Mouse (Mus musculus): Measurements from ENCODE around the gene Tenm3. TPM values are rescaled to one million over a fixed set of nuclear protein-coding genes. Genes with fewer than 3 reads are reported as not detected.
A peak's percentile ranks its signal among the peaks of the same experiment; 100 is the strongest.

Tenm3 gene
- polyA plus RNA-seq, 1 experiment from 2014 or later, result 31.6 TPM

GRCm38 (mm10) chr8:48508641-48509599 lies 334.8 kb downstream of the Tenm3 start:
- 70% methylated on average over 29 of the region's 29 CpGs for WGBS
- peaks cover 19% of the 10 kb centered on the region for H3K4me1 ChIP-seq (replicated peaks)
- peaks cover 31% of the 10 kb centered on the region for H3K36me3 ChIP-seq
- no peaks in the 10 kb centered on the region for H3K27me3 ChIP-seq (ENCODE audit: insufficient read depth, poor library complexity, severe bottlenecking)
- DNase-seq (ENCODE audit: low spot score), result peak; percentile 23
- peak overlapping the region; percentile 18; the same call in 1 of the 2 replicates for H3K4me3 ChIP-seq
- H3K9me3 ChIP-seq, result no peaks in the 10 kb centered on the region
- H3K27ac ChIP-seq, result peak overlapping the region; percentile 59

GRCm38 (mm10) chr8:48507719-48508501 lies 335.8 kb downstream of the Tenm3 start:
- H3K4me3 ChIP-seq, result no peak overlapping the region
- H3K36me3 ChIP-seq, result peaks cover 21% of the 10 kb centered on the region
- H3K27me3 ChIP-seq (ENCODE audit: insufficient read depth, poor library complexity, severe bottlenecking), result no peaks in the 10 kb centered on the region
- no peak overlapping the region for H3K27ac ChIP-seq
- peaks cover 19% of the 10 kb centered on the region for H3K4me1 ChIP-seq (replicated peaks)
- 82% methylated on average over 10 of the region's 10 CpGs for WGBS
- DNase-seq (ENCODE audit: low spot score), result no peak
- H3K9me3 ChIP-seq, result no peaks in the 10 kb centered on the region

- Histone ChIP-seq H3K4me1 (replicated peaks) (peaks cover 24% of the 10 kb centered on the region), H3K27ac (no peak overlapping the region), H3K27me3 (ENCODE audit: insufficient read depth, poor library complexity, severe bottlenecking) (no peaks in the 10 kb centered on the region), H3K4me3 (no peak overlapping the region), H3K9me3 (no peaks in the 10 kb centered on the region), H3K36me3 (0 out of 2 replicates have a peak, but pooled peaks cover 3% of the 10 kb centered on the region)
- WGBS, result 79% methylated on average over 5 of the region's 5 CpGs
- peak; percentile 2 for DNase-seq (ENCODE audit: low spot score)
Observed at GRCm38 (mm10) chr8:48492491-48492890, 351.3 kb downstream of the Tenm3 start.

- no peaks in the 10 kb centered on the region for H3K27me3 ChIP-seq (ENCODE audit: insufficient read depth, poor library complexity, severe bottlenecking)
Observed at GRCm38 (mm10) chr8:48490635-48491165, 353.1 kb downstream of the Tenm3 start.

DNA sequence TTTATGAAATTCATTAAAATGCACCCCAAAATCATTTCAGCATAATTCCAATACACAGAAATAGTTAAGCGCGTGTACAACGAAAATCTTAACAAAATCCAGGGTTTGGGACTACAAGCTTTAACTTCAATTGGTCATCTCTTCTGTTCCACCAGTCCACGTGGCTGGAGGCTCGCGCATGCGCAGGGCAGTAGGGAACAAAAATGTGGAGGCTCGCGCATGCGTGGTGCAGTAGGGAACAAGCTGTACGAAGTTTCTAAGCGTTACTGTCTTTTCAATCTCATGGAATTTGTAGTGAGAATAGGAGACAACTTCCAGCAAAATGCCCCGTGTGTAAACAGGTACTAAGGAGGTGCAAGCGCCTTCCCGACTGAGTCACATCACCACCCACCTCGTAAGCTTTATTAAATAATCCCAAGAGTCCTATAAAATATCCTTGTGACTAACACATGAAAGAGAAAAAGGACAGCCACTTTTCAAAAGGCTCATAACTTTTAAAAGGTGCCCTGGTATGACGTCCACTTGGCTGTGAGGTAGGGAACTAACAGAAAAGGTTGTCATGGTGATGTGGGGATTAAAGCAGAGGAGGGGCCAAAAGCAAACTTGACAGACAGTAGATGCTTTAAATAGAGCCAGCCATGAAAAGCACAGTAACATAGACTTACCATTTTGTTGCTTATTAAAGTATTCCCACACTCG lies 353.7 kb downstream of the Tenm3 start:
- peaks cover 26% of the 10 kb centered on the region for H3K4me1 ChIP-seq (replicated peaks)
- no peak for DNase-seq (ENCODE audit: low spot score)
- peaks cover 14% of the 10 kb centered on the region for H3K36me3 ChIP-seq
- H3K27me3 ChIP-seq (ENCODE audit: insufficient read depth, poor library complexity, severe bottlenecking), result no peaks in the 10 kb centered on the region
- no peak overlapping the region for H3K4me3 ChIP-seq
- WGBS, result 88% methylated on average over 18 of the region's 18 CpGs
- no peaks in the 10 kb centered on the region for H3K9me3 ChIP-seq
- H3K27ac ChIP-seq, result no peak overlapping the region

More at GRCm38 (mm10) chr8:48490635-48491165, 353.1 kb downstream of the Tenm3 start:
- no peak overlapping the region for H3K27ac ChIP-seq
- DNase-seq (ENCODE audit: low spot score), result no peak
- no peak overlapping the region for H3K4me3 ChIP-seq
- WGBS, result 85% methylated on average over 6 of the region's 6 CpGs
- H3K9me3 ChIP-seq, result no peaks in the 10 kb centered on the region
- peaks cover 24% of the 10 kb centered on the region for H3K4me1 ChIP-seq (replicated peaks)
- peaks cover 14% of the 10 kb centered on the region for H3K36me3 ChIP-seq

DNA sequence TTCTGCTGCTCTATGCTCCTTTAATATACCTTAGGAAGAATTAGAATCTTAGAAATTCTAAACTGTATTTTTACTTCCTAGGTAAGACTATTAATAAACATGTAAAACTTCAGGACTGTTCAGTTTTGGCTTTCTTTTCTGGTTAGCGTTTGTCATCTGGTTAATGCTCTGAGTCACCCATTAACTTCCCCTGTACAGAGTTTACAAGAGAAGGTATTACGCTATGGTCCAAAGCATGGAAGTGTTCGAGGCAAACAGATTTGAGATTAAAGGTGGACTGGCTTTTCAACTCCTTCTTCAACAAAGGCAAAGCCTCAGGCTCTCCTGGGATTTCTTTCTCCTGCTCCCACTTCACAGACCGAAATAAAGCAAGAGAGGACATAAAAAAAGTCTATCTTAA lies 354.3 kb downstream of the Tenm3 start:
- Histone ChIP-seq H3K9me3 (no peaks in the 10 kb centered on the region), H3K36me3 (peaks cover 14% of the 10 kb centered on the region), H3K27ac (no peak overlapping the region), H3K4me1 (replicated peaks) (peaks cover 30% of the 10 kb centered on the region), H3K4me3 (no peak overlapping the region), H3K27me3 (ENCODE audit: insufficient read depth, poor library complexity, severe bottlenecking) (no peaks in the 10 kb centered on the region)
- 89% methylated on average over 4 of the region's 4 CpGs for WGBS
- no peak for DNase-seq (ENCODE audit: low spot score)

DNA sequence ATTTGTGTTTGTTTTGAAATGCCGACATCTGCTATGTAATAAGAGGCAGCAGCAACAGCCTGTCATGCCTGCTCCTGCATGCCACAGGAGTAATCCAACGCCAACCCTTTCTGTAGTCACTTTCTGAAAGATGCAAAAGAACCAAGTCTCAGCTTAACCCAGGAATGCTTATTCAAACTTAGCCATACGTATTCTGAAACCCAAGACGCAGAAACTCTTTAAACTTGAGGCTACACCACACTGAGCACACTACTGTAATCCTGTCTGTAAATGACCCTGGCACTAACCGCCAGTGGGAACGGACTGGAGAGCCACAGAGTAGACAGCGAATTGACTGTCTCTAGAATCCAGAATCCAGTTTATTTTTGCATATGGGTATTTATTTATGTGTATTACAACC lies 354.9 kb downstream of the Tenm3 start:
- H3K27ac ChIP-seq, result no peak overlapping the region
- H3K4me1 ChIP-seq (replicated peaks), result peaks cover 35% of the 10 kb centered on the region
- 78% methylated on average over 7 of the region's 7 CpGs for WGBS
- H3K4me3 ChIP-seq, result no peak overlapping the region
- no peak for DNase-seq (ENCODE audit: low spot score)
- H3K36me3 ChIP-seq, result peaks cover 14% of the 10 kb centered on the region
- H3K27me3 ChIP-seq (ENCODE audit: insufficient read depth, poor library complexity, severe bottlenecking), result no peaks in the 10 kb centered on the region
- no peaks in the 10 kb centered on the region for H3K9me3 ChIP-seq

DNA sequence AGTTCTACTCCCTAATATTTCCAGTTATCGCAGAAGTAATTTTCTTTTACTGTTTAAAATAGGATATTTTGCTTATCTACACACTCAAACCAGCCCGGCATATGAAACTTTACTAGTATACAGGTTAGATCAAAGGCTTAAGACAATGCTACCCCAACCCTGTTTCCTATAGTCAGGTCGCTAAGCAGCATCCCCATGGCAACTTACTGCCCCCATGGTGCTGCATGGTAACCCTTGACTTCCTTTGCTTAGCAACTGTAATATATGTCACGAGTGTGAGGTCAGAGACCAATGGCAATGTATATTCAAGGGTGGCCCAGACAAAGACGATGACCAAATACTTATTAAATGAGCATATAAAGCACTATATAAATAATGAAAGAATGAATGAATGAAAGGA lies 359.6 kb downstream of the Tenm3 start:
- H3K4me3 ChIP-seq, result no peak overlapping the region
- 56% methylated on average over 5 of the region's 5 CpGs for WGBS
- DNase-seq (ENCODE audit: low spot score), result peak; percentile 57

GRCm38 (mm10) chr8:48481709-48482671 lies 361.8 kb downstream of the Tenm3 start:
- peak; percentile 18 for DNase-seq (ENCODE audit: low spot score)
- peak overlapping the region; percentile 54; the same call in 1 of the 2 replicates for H3K27ac ChIP-seq
- 74% methylated on average over 33 of the region's 33 CpGs for WGBS

More for the DNA sequence above, 359.6 kb downstream of the Tenm3 start:
- H3K36me3 ChIP-seq, result peaks cover 30% of the 10 kb centered on the region
- H3K4me1 ChIP-seq (replicated peaks), result peaks cover 33% of the 10 kb centered on the region
- no peaks in the 10 kb centered on the region for H3K27me3 ChIP-seq (ENCODE audit: insufficient read depth, poor library complexity, severe bottlenecking)
- H3K9me3 ChIP-seq, result no peaks in the 10 kb centered on the region
- no peak overlapping the region for H3K27ac ChIP-seq

DNA sequence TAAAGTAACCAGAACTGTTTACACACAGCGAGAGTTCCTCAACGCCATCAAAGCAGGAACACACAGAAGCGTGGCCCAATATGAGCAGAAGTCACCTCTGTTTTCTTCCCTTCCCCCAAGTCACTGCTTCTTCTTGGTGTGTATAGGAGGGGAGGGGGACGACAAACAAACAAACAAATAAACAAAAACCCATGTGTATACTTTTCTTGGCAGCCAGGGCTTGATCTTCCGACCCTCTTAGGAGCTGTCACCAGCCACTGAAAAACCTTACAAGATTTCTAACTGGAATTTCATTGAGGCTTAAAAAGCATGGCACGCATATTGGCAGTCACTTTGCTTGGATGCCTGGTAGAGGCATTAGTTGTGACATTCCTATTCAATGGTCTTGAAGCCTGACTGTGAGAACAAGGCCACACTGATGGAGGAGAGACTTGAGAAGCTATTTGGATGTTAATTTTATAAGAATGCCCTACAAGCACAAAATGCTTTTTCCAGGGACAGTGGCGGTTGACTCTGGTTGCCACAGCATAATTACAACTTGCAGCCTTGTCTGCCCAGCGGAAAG lies 366.3 kb downstream of the Tenm3 start:
- Histone ChIP-seq H3K9me3 (no peaks in the 10 kb centered on the region), H3K36me3 (peaks cover 16% of the 10 kb centered on the region; the same call in 1 of the 2 replicates), H3K4me3 (no peak overlapping the region), H3K4me1 (replicated peaks) (peaks cover 64% of the 10 kb centered on the region), H3K27ac (peak overlapping the region; percentile 23; the same call in 1 of the 2 replicates), H3K27me3 (ENCODE audit: insufficient read depth, poor library complexity, severe bottlenecking) (no peaks in the 10 kb centered on the region)
- 42% methylated on average over 8 of the region's 8 CpGs for WGBS
- no peak for DNase-seq (ENCODE audit: low spot score)

More at GRCm38 (mm10) chr8:48481709-48482671, 361.8 kb downstream of the Tenm3 start:
- H3K27me3 ChIP-seq (ENCODE audit: insufficient read depth, poor library complexity, severe bottlenecking), result no peaks in the 10 kb centered on the region
- H3K4me1 ChIP-seq (replicated peaks), result peaks cover 45% of the 10 kb centered on the region
- H3K36me3 ChIP-seq, result peaks cover 28% of the 10 kb centered on the region
- H3K4me3 ChIP-seq, result no peak overlapping the region
- no peaks in the 10 kb centered on the region for H3K9me3 ChIP-seq

DNA sequence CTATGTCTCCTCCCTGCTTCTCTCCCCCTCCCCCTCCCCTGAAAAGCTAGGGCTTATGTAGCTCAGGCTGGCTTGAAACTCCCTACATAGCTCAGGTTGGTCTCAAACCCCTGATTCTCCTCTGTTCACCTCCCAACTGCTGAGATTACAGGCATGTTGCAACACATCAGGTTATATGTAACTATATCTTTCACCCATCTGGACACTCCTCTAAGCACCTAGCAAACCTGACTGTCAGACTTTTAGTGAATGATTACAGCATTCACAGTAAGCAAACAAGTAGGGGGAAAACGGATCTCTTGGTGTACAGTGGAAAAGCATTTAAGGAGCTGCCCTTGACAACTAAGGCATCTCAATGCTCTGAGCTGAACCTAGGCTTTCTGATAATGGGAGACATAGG lies 366.9 kb downstream of the Tenm3 start:
- peaks cover 11% of the 10 kb centered on the region; the same call in 1 of the 2 replicates for H3K36me3 ChIP-seq
- no peaks in the 10 kb centered on the region for H3K27me3 ChIP-seq (ENCODE audit: insufficient read depth, poor library complexity, severe bottlenecking)
- H3K4me3 ChIP-seq, result no peak overlapping the region
- H3K9me3 ChIP-seq, result no peaks in the 10 kb centered on the region
- DNase-seq (ENCODE audit: low spot score), result no peak
- 61% methylated on average over 1 of the region's 1 CpGs for WGBS
- H3K4me1 ChIP-seq (replicated peaks), result peaks cover 59% of the 10 kb centered on the region
- H3K27ac ChIP-seq, result no peak overlapping the region

Measured in hindbrain, embryonic 10.5 days (tissue).